Mouse (Mus musculus): ENCODE results near the gene Ipo13.

Ipo13 gene

GRCm38 (mm10) chr4:117882701-117883691, 31.8 kb downstream of the Ipo13 start, which contains the start of gene B4galt2:
Gene B4galt2, minus strand, starts transcription at chr4:117883487.
- peak; percentile 74 to 80 for DNase-seq (ENCODE audit: low spot score in 2 of 2)

- no peak for DNase-seq (ENCODE audit: low spot score in 2 of 2)
Measured at GRCm38 (mm10) chr4:117878703-117879102, 36.1 kb downstream of the Ipo13 start.

- DNase-seq (ENCODE audit: low spot score in 2 of 2): no peak
Measured at GRCm38 (mm10) chr4:117878301-117878700, 36.5 kb downstream of the Ipo13 start.

GRCm38 (mm10) chr4:117873615-117874014, 41.2 kb downstream of the Ipo13 start:
- DNase-seq (ENCODE audit: low spot score in 2 of 2): no peak

GRCm38 (mm10) chr4:117872471-117872886, 42.3 kb downstream of the Ipo13 start, which contains the start of gene Ccdc24:
Gene Ccdc24, minus strand, starts transcription at chr4:117872557.
- no peak for DNase-seq (ENCODE audit: low spot score in 2 of 2)

GRCm38 (mm10) chr4:117871787-117872186, 43.0 kb downstream of the Ipo13 start:
- DNase-seq (ENCODE audit: low spot score in 2 of 2): no peak

- no peak for DNase-seq (ENCODE audit: low spot score in 2 of 2)
Measured at GRCm38 (mm10) chr4:117870437-117870836, 44.4 kb downstream of the Ipo13 start.

GRCm38 (mm10) chr4:117869317-117869716, 45.5 kb downstream of the Ipo13 start:
- no peak for DNase-seq (ENCODE audit: low spot score in 2 of 2)

GRCm38 (mm10) chr4:117867823-117868222, 47.0 kb downstream of the Ipo13 start:
- DNase-seq (ENCODE audit: low spot score in 2 of 2): peak in 1 of 2 experiments; percentile 74

GRCm38 (mm10) chr4:117867000-117867399, 47.8 kb downstream of the Ipo13 start:
- no peak for DNase-seq (ENCODE audit: low spot score in 2 of 2)

- DNase-seq (ENCODE audit: low spot score in 2 of 2): peak in 1 of 2 experiments; percentile 69
Measured at GRCm38 (mm10) chr4:117866083-117866482, 48.7 kb downstream of the Ipo13 start.

GRCm38 (mm10) chr4:117862823-117863222, 52.0 kb downstream of the Ipo13 start:
- peak; percentile 74 to 88 for DNase-seq (ENCODE audit: low spot score in 2 of 2)

GRCm38 (mm10) chr4:117860570-117860969, 54.2 kb downstream of the Ipo13 start:
- DNase-seq (ENCODE audit: low spot score in 2 of 2): no peak

- DNase-seq (ENCODE audit: low spot score in 2 of 2): peak in 1 of 2 experiments; percentile 80
Measured at GRCm38 (mm10) chr4:117858794-117859193, 56.0 kb downstream of the Ipo13 start.

- peak; percentile 76 to 78 for DNase-seq (ENCODE audit: low spot score in 2 of 2)
Measured at GRCm38 (mm10) chr4:117855146-117855545, 59.7 kb downstream of the Ipo13 start.

- DNase-seq (ENCODE audit: low spot score in 2 of 2): peak in 1 of 2 experiments; percentile 15
Measured at GRCm38 (mm10) chr4:117852152-117852868, 62.5 kb downstream of the Ipo13 start.

- peak in 1 of 2 experiments; percentile 30 for DNase-seq (ENCODE audit: low spot score in 2 of 2)
Measured at GRCm38 (mm10) chr4:117850871-117851270, 63.9 kb downstream of the Ipo13 start.

GRCm38 (mm10) chr4:117850176-117850575, 64.6 kb downstream of the Ipo13 start:
- peak in 1 of 2 experiments; percentile 28 for DNase-seq (ENCODE audit: low spot score in 2 of 2)

- peak in 1 of 2 experiments; percentile 66 for DNase-seq (ENCODE audit: low spot score in 2 of 2)
Measured at GRCm38 (mm10) chr4:117849506-117849905, 65.3 kb downstream of the Ipo13 start.

- DNase-seq (ENCODE audit: low spot score in 2 of 2): no peak
Measured at GRCm38 (mm10) chr4:117849063-117849462, 65.7 kb downstream of the Ipo13 start.

- peak; percentile 82 for DNase-seq (ENCODE audit: low spot score in 2 of 2)
Measured at GRCm38 (mm10) chr4:117847011-117847410, 67.8 kb downstream of the Ipo13 start.

GRCm38 (mm10) chr4:117846261-117846660, 68.5 kb downstream of the Ipo13 start:
- no peak for DNase-seq (ENCODE audit: low spot score in 2 of 2)

Data from right cerebral cortex, postnatal 10 days (tissue).